Mouse (Mus musculus): ENCODE results near the gene Odf3b.

DNA sequence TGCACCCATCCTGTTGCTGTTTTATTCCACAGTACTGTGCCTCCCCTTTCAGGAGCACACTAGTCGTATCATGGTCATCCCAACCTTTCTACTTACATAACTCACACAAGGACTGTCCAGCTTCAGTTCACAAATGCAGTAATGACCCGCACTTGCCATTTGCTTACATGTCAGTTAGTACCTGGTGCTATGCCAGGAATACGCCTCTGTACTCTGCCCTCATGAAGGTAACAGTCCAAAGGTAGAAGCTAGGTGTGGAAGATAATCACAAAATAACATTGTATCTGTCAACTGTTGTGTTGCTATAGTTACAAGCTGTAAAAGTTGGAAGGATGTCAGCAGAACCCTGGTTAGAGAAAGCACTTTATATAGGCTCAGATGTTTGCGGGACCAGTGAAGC lies 17.8 kb upstream of the Odf3b start:
- no peak for TF ChIP-seq CTCF (IDR thresholded peaks at IDR 0.05; ENCODE audit: extremely low read depth, insufficient read depth, low read length)
- no peak for TF ChIP-seq POLR2A (IDR thresholded peaks at IDR 0.05; ENCODE audit: extremely low read depth, insufficient read depth, low read length)
